Comparison of ENCODE assay signal across 17 mouse cellular contexts in genomic region chr10:83781854-83782253, GRCm38 (mm10). TPM values are rescaled to one million over a fixed set of nuclear protein-coding genes. Genes with fewer than 3 reads are reported as not detected.
"Had no signal": no experiment of that assay in that cellular context is flagged by ENCODE, and none has a peak within 500 bp of the region (broad histone marks: within the 10 kb centered on the region; RNA-seq: fewer than 3 reads in every experiment).

No protein-coding gene starts in this region.

- H3K36me3 ChIP-seq: neural tube, embryonic 13.5 days; neural tube, embryonic 15.5 days; stomach, embryonic 15.5 days had no signal

- H3K4me3 ChIP-seq: neural tube, embryonic 13.5 days; neural tube, embryonic 15.5 days; stomach, embryonic 15.5 days had no signal

- H3K4me2 ChIP-seq: neural tube, embryonic 13.5 days; neural tube, embryonic 15.5 days; stomach, embryonic 15.5 days had no signal

- H3K4me1 ChIP-seq: stomach, embryonic 15.5 days had no signal

- H3K9ac ChIP-seq: neural tube, embryonic 13.5 days; neural tube, embryonic 15.5 days; stomach, embryonic 15.5 days had no signal

- H3K9me3 ChIP-seq: neural tube, embryonic 13.5 days; neural tube, embryonic 15.5 days; stomach, embryonic 15.5 days had no signal

- H3K27ac ChIP-seq: neural tube, embryonic 13.5 days; neural tube, embryonic 15.5 days; stomach, embryonic 15.5 days; stomach, postnatal 0 days had no signal

- DNase-seq: retina, postnatal 1 day; right cerebral cortex, adult 18-20 months; right cerebral cortex, postnatal 14 days; right cerebral cortex, postnatal 25 days; right cerebral cortex, postnatal 4 days; spleen, adult 18-20 months; thymus, adult 18-20 months; thymus, adult 2 months; thymus, postnatal 14 days; thymus, postnatal 25 days; thymus, postnatal 36 days; thymus, postnatal 4 days had no signal

- H3K27me3 ChIP-seq: neural tube, embryonic 13.5 days; neural tube, embryonic 15.5 days; stomach, embryonic 15.5 days had no signal

RNA-seq across cellular contexts. Expression of gene 1500009L16Rik, which starts 59.2 kb away (rescaled TPM):
- total RNA-seq: neutrophil, adult 5-6 weeks had no signal
